Mouse (Mus musculus) thymus, adult 2 months (tissue): ENCODE results near the gene Pop7.

Experiments
- CTCF ChIP-seq: fragments of 200-500 bp; IDR thresholded peaks from 2 replicates; pipeline ENCODE4 v1.5.1; 2012; ENCODE audit warnings: mild to moderate bottlenecking, control low read depth, low read length, moderate library complexity, borderline replicate concordance; ENCODE audit not compliant: control insufficient read depth, poor library complexity, insufficient read depth; ENCODE audit errors: extremely low read depth
- POLR2A ChIP-seq: fragments of 200-500 bp; IDR thresholded peaks from 2 replicates; pipeline ENCODE4 v1.6.1; 2012; ENCODE audit warnings: mild to moderate bottlenecking, low read length, control low read depth, moderate library complexity; ENCODE audit not compliant: control insufficient read depth, poor library complexity, insufficient read depth; ENCODE audit errors: extremely low read depth

DNA sequence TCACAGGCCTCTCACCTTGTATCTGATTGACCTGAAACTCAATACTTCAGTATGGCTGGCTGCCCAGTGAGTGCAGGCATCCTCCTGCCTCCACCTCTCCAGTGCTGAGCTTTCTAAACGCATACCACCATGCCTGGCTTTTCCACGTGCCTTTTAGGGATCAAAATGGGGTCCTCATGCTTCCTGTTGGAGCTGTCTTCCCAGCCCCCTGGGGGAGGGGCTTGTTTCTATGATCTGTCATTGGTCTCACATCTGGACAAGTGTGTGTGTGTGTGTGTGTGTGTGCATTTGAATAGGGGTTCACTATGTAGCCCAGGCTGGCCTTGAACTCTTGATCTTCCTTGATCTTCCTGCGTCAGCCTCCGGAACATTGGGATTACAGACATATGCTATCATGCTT lies 35.1 kb upstream of the Pop7 start:
- no peak for TF ChIP-seq POLR2A
- no peak for TF ChIP-seq CTCF
